Mouse (Mus musculus) layer of hippocampus, adult 2 months (tissue): ENCODE data around the gene Zfp771. TPM values are rescaled to one million over a fixed set of nuclear protein-coding genes. Genes with fewer than 3 reads are reported as not detected.

Experiments
- DNase-seq, 2 experiments: peaks; one replicate each; pipeline ENCODE4 v3.0.0; 2022; ENCODE audit warnings: low spot score in 2 of 2
- H3K27ac ChIP-seq: fragments of 200-600 bp; 2 replicates; pipeline ENCODE4 v1.8.1; 2022
- H3K4me3 ChIP-seq: fragments of 200-600 bp; 2 replicates; pipeline ENCODE4 v1.8.1; 2022; ENCODE audit warnings: mild to moderate bottlenecking
- CTCF ChIP-seq: fragments of 200-600 bp; conservative IDR thresholded peaks from 2 replicates; pipeline ENCODE4 v1.8.1; 2022; ENCODE audit warnings: antibody characterized with exemption, mild to moderate bottlenecking, moderate library complexity
- long read RNA-seq, 2 experiments: library from polyadenylated mRNA; stranded (forward); transcript quantifications; one replicate each; pipeline ENCODE4 v2.0.0; 2021; ENCODE audit warnings: borderline mapping rate in 2 of 2
- total RNA-seq, 2 experiments: library from RNA; stranded (reverse); gene quantifications; 2 replicates each; pipeline ENCODE4 v1.2.3; 2021

The Zfp771 gene
- 10 to 100 TPM; 68.3 to 69.2 TPM for total RNA-seq
- long read RNA-seq, experiment 1, transcript Zfp771-201 (3 exons, 1,484 nt), result major isoform, 43 of 58 reads
- long read RNA-seq, experiment 1, partial matches to known transcripts, result 2 of 58 reads
- long read RNA-seq, experiment 1, other reads (novel, unspliced or antisense), result 13 of 58 reads
- long read RNA-seq, experiment 2, transcript Zfp771-201 (3 exons, 1,484 nt), result major isoform, 59 of 80 reads
- long read RNA-seq, experiment 2, partial matches to known transcripts, result 6 of 80 reads
- long read RNA-seq, experiment 2, other reads (novel, unspliced or antisense), result 15 of 80 reads

DNA sequence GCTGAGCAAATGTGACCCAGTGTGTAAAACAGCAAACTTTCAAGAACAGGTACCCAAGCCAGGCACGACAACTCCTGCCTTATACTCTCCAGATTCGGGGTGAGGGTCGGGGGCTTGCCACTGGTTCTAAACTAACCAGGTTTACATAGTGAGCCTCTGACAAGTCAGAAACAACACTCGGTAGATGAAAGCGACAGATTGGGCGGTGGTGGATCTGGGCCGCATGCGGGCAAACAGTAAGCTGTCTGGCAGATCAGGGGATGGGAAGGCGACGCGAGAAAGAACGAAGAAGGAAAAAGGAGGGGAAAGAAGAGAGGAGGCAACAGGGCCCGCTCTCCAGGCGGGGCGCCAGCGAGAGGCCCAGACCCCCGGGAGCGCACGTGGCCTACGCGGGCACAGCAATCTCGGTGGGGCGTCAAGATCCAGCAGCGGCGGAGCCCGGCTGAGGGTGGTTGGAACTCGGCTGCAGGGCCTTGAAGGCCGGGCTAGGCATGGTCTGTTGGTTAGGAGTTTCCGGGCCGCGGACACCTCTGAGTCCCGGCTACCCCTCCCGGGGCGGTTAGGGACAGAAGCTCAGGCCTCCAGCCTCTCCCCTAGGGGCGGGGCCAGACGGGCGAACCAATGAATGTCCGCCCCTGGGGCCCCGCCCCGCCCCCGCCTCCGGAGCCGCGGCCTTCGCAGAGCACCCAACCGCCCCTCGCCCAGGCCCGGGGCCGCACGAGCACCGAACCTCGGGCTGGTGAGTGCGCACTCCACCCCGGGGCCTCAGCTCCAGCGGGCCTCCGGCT lies at the start of gene Zfp771:
Gene Zfp771 (plus strand): TSS at position 405 of the 788 bp plus-strand sequence.
- peak; percentile 57 for TF ChIP-seq CTCF
- peak; percentile 92 to 94 for DNase-seq
- Histone ChIP-seq H3K4me3 (peak within 1 kb of the TSS; percentile 84), H3K27ac (peak within 1 kb of the TSS; percentile 96)

DNA sequence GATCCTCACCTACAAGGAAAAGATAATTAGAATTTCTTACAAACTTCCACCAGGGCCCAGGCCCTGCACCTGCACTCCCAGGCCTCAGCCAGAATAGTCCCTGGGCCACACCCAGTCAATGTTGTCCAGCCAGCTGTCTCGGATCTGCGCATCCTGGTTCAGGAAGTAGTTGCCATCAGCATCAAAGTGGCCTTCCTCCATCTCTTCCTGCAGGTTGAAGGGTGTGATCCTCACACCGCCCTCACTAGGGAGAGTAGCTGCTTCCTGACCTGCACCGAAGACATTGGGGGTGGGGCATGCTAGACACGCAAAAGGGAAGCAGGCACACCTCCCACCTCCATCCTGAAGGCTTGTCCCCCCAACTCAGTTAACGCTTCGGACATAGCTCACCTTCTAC lies 49.4 kb upstream of the Zfp771 start:
- Histone ChIP-seq H3K4me3 (peak overlapping the region; percentile 74), H3K27ac (peak overlapping the region; percentile 91; the same call in 1 of the 2 replicates)
- no peak for TF ChIP-seq CTCF
- DNase-seq, result no peak

GRCm38 (mm10) chr7:127195544-127196295 lies 48.4 kb upstream of the Zfp771 start, which contains the start of gene Cd2bp2:
Cd2bp2 (minus strand) TSS chr7:127196050.
- DNase-seq, result peak; percentile 97 to 98
- H3K27ac ChIP-seq, result peak within 1 kb of the TSS; percentile 91
- H3K4me3 ChIP-seq, result peak within 1 kb of the TSS; percentile 74
- peak; percentile 49 for TF ChIP-seq CTCF

GRCm38 (mm10) chr7:127196484-127196883 lies 47.6 kb upstream of the Zfp771 start:
- no peak for DNase-seq
- Histone ChIP-seq H3K4me3 (peak overlapping the region; percentile 74), H3K27ac (peak overlapping the region; percentile 70)
- no peak for TF ChIP-seq CTCF

- Histone ChIP-seq H3K4me3 (peak overlapping the region; percentile 89), H3K27ac (peak overlapping the region; percentile 92)
- no peak for DNase-seq
- no peak for TF ChIP-seq CTCF
Observed at GRCm38 (mm10) chr7:127206606-127207005, 37.5 kb upstream of the Zfp771 start.

DNA sequence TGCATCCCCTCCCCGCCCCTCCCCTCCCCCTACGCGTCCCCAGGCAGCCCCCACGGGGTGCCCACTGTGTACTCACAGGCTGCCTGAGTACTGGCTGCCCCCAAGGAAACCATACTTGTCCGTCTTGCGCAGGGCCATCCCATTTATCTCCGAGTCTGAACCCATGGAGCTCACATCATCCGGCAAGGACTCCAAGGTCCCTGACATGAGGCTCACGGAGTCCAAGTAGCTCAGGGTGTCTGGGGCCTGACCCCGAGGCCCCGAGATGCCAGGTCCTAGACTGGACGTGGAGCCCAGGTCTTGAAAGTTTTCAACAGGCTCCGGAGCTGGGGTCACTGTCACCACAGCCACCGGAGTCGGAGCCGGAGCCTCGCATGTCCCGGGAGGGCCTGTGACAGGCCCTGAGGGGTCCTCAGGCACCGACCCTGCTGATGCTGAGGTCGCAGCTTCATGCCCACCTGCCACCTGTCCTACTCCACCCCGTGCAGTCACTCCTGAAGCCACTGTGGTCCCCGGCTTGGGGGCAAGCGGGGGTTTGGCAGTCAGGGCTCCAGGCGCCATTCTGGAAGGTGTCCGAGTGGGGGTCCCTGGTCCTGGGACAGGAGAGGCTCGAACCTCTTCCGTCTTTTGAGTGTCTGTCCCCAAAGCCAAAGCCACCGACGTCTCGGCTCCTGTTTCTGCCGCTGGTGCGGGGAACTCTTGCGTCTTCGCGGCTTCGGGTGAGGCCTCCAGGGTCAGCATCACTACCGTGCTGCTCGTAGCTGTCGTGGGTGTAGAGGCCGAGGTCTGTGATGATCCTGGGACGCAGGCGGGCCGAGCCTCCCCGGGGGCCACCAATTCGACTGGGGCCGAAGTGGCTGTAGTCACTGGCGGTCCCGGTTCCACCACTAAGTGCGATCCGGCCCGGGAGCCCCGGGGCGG lies 36.4 kb upstream of the Zfp771 start:
- Histone ChIP-seq H3K4me3 (peak overlapping the region; percentile 89), H3K27ac (peak overlapping the region; percentile 92)
- no peak for TF ChIP-seq CTCF
- no peak for DNase-seq

DNA sequence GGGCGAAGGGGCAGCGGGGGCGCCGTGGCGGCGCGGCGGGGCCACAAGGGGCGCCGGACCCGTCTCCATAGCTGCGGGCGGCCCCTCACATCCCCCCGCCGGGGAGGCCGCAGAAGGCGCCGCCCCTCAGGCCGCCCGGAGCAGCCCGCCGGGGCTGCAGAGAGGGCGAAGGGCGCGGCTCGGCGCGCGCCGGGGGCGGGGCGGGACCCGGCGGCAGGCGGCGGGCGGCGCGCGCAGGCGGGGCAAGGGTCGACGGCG lies 35.9 kb upstream of the Zfp771 start, which contains the start of gene Tbc1d10b:
Gene Tbc1d10b (minus strand): TSS at position 174 of the 258 bp plus-strand sequence.
- TF ChIP-seq CTCF, result peak; percentile 21; the same call in 1 of the 2 replicates
- DNase-seq, result no peak

DNA sequence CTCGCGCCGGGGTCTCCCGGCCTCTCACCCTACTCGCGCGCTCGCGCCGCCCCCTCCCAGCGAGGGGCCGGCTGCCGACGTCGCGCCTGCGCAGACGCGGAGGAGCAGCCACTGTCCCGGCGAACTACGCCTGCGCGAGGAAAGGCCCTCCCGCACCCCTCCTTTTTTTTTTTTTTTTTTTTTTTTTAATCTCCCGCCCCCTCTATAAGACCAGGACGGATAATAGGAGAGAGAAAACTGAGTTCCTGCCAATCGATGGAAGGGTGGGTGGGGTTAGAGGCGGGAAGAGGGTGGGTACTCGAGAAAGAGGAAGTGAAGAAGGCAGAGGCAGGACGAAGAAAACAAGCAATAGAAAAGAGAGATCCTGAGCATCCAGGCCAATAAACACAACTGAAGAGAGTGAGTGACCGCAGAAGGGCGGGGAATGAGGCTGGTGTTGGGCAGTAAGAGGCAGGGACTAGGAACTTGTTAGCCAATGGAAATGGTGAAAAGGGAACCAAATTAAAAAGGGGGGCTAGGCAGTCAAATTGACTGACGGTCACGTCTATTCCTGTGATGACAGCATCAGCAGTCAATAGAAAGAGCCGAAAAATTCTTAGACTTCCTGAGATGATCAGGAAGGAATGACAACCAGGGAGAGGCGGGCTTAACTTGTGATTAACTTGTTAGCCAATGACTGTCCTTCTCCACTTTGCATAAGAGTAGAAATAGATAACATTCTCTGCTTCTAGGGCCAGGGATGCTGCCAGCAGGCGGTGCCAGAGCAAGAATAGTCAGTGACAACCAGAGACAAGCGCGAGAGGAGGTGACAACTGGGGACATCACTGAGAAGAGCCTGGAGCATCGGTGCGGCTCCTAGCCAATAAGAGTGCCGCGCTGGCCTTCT lies 35.3 kb upstream of the Zfp771 start, which contains the start of gene Mylpf:
Gene Mylpf (plus strand): TSS at position 338 of the 886 bp plus-strand sequence.
- peak; percentile 75 for TF ChIP-seq CTCF
- Histone ChIP-seq H3K27ac (peak within 1 kb of the TSS; percentile 92), H3K4me3 (peak within 1 kb of the TSS; percentile 89)
- DNase-seq, result peak; percentile 92 to 98

More for the DNA sequence above, 35.9 kb upstream of the Zfp771 start, which contains the start of gene Tbc1d10b:
- Histone ChIP-seq H3K27ac (peak within 1 kb of the TSS; percentile 92), H3K4me3 (peak within 1 kb of the TSS; percentile 89)

- Histone ChIP-seq H3K4me3 (no peak overlapping the region; the same call in 1 of the 2 replicates), H3K27ac (peak overlapping the region; percentile 92)
- DNase-seq, result no peak
- no peak for TF ChIP-seq CTCF
Observed at GRCm38 (mm10) chr7:127209851-127210250, 34.2 kb upstream of the Zfp771 start.

- DNase-seq, result no peak
- no peak for TF ChIP-seq CTCF
- peak overlapping the region; percentile 92 for H3K27ac ChIP-seq
- no peak overlapping the region for H3K4me3 ChIP-seq
Observed at GRCm38 (mm10) chr7:127210266-127210665, 33.8 kb upstream of the Zfp771 start.
